Mouse (Mus musculus): ENCODE data around the gene Gphb5.

Gene Gphb5

DNA sequence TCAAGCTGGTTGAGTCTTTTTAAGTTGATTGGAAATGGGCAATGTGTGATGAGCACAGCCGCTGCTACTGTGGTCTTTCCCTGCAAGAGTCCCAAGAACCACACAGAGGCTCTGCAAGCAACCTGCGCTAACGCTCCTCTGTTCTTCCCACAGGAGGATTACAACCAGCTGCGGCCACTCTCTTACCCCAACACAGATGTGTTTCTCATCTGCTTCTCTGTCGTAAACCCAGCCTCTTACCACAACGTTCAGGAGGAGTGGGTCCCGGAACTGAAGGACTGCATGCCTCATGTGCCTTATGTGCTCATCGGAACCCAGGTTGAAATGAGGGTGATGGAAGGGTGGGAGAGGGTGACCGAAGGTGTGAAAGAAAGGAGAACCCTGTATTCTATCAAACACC lies 25.1 kb downstream of the Gphb5 start:
- no peak for DNase-seq (ENCODE audit: low spot score)

DNA sequence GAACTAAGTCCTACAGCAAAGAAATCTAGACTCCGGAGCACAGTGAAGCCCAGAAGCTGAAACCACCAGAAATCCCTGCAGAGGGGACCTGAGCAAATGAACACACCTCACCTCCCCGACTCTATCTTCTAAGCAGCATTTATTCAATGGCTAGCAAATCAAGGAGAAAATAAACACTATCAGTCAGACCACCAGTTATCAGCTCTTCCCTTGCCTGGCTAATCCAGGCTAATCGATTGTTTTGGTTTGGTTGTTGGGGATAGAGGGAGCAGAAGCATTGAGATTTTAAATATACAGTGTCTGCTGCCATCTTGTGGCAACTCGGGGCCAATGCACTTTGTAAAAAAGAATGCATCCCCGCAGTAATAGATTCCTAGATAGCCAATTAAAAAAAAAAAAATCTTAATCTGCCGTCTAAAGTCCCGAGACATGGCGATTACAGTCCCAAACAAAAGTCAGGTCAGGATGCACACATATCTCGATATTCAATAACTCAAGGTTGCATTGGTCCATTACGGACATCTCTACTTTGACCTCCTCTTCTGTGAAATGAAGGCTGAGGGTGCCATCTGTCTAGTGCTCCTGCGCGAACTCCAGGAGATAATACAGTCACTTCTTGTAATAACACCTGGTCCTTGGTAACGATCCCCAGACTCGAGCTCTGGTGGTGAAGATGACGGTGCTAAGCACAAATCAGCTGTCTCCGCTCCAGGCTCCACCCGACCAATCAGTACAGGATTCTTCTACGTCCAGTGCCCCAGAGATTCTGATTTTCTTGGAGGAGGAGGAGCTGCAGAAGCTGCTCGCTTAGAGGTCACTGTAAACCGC lies 27.1 kb downstream of the Gphb5 start:
- DNase-seq (ENCODE audit: low spot score): no peak

- DNase-seq (ENCODE audit: low spot score): no peak
Measured at GRCm38 (mm10) chr12:75388521-75388920, 28.1 kb downstream of the Gphb5 start.

- DNase-seq (ENCODE audit: low spot score): no peak
Measured at GRCm38 (mm10) chr12:75387846-75388245, 28.7 kb downstream of the Gphb5 start.

- DNase-seq (ENCODE audit: low spot score): no peak
Measured at GRCm38 (mm10) chr12:75387156-75387555, 29.4 kb downstream of the Gphb5 start.

DNA sequence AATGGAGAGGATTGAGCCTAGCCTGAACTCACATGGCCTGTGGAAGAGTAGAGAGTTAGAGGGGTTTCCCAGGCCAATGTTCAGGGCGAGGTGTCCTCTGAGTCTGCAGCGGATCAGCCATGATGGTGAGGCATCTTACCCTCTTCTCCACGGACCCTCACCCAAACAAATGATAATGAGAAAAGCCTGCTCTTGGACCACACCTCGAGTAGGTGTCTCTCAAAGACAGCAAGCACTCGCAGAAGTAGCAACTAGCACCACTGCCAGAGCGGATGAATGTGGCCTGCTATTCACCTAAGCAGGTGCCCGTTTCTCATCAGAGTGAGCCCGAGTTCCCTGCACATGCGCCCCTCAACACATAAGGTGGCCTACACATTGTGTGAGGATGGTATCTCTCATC lies 29.9 kb downstream of the Gphb5 start:
- DNase-seq (ENCODE audit: low spot score): no peak

DNA sequence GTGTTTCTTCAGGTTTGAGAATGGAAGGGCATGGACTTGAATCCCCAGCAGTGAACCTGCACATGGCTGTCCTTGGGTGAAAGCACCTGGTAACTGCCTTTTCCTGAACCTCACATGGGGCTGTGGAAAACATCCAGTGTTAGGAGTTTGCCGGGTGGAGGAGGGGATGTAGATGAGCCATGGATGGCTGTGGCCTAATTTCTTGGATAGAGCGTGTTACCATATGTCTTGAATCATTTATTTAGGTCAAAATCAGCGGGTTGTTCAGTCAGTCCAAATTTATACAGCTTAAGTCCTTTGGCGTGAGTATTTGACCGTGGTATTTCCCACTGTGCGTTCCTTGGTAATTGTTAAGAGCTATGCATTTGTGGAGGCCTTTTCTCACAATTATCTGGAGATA lies 40.5 kb downstream of the Gphb5 start:
- no peak for DNase-seq (ENCODE audit: low spot score)

DNA sequence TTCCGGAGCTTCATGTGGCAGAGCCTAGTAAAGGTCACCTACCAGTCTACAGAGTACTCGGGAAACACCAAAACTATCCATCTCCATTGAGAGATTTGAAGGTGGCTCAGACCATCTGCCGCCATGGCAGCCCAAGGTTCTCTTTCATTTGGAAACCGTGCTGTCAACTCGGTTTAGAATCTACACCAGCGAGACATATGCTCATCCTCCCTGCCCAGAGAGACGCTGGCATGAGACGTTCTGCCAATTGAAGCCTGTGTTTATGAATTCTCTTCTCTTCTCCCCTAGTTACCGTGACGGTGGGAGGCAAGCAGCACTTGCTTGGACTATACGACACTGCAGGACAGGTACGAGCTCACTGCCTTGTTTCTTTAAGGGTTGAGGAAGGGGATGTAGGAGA lies 41.5 kb downstream of the Gphb5 start:
- no peak for DNase-seq (ENCODE audit: low spot score)

DNA sequence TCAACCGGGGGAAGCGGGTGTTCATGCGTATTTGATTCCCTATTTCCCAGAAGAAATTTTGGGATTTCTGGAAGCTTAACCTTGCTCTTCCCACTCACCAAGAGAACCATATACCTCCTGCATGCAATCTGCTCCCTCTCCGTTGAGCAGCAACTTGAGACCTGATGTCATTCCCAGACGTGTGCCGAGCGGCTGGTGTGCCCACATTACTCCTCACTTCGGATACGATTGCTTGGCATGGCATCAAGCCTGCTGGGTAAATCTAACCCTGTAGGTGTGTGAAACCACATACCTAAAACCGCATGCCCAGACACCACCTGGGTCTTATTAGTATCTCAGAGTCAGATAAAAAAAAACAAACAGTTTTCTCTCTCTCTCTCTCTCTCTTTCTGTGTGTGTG lies 42.1 kb downstream of the Gphb5 start:
- no peak for DNase-seq (ENCODE audit: low spot score)

- DNase-seq (ENCODE audit: low spot score): no peak
Measured at GRCm38 (mm10) chr12:75369418-75369851, 47.1 kb downstream of the Gphb5 start.

DNA sequence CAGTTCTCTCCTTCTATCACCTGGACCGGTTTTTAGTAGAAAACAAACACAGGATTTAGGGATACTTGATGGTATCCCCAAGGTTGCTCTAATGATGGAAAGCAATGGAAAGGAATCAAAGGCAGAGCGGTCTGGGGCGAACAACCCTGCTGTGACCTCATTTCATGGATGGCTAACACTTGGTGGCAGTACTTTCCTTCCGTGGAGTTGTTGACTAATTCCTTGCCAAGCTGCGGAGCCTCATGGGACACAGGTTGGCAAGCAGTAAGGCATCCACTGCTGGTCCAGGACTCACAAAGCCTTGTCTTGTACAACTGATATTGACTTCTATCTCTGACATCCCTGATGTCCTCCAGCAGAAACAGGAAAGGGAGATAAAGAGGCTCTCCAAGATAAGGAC lies 48.1 kb downstream of the Gphb5 start:
- no peak for DNase-seq (ENCODE audit: low spot score)

- DNase-seq (ENCODE audit: low spot score): no peak
Measured at GRCm38 (mm10) chr12:75367371-75367770, 49.2 kb downstream of the Gphb5 start.

GRCm38 (mm10) chr12:75365621-75366124 lies 50.9 kb downstream of the Gphb5 start:
- no peak for DNase-seq (ENCODE audit: low spot score)

DNA sequence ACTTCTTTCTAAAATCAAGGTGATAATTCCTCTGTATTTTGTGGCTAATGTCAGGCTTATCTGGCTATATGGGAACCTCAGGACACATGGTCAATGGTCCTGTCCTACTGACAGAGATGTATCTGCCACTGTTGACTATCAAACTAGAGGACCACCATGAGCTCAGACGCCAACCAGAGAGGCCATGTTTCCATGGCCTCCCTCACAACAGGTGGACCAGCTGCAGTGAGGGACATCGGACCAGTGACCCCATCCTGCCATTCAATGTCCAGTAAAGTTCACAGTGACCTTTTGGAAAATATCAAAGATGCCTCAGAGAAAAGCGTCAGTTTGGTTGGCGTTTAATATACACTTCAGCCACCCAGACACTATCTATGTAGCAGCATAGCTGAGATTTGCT lies 52.2 kb downstream of the Gphb5 start:
- no peak for DNase-seq (ENCODE audit: low spot score)

DNA sequence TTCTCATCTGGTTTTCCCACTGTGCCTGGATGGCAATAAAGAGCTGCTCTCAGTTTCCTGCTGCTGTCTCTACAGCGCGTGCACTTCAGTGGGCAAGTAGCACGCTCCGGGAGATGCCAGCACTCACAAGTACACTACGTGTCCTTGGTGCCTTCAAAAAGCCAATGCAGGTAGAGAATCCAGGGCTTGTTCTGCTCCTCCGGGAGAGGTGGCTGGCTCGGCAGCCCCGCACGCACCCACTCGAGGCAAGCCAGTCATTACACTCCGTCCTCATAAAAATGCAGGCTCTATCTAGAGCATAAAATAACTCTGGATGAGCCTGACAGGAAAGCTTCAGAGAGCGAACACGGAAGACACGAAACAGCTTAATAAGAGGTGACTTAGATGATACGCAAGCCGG lies 54.1 kb downstream of the Gphb5 start:
- no peak for DNase-seq (ENCODE audit: low spot score)

Data from ovary, postnatal 10 days (tissue).